Mouse (Mus musculus) CH12.LX (cell line): ENCODE measurements around the gene Fcna.

ENCODE experiments used
- CTCF ChIP-seq, 2 experiments: IDR thresholded peaks in 1 of 2; conservative IDR thresholded peaks in 1 of 2; 2 replicates each; pipeline ENCODE4 v1.5.1; 2011 to 2012; ENCODE audit warnings: low read depth in 2 of 2, low read length in 2 of 2, improper control_type of control experiment in 1 of 2, inconsistent platforms in 1 of 2, mild to moderate bottlenecking in 1 of 2, moderate library complexity in 1 of 2
- EP300 ChIP-seq: IDR thresholded peaks from 2 replicates; pipeline ENCODE4 v1.6.1; 2011; ENCODE audit warnings: low read length, improper control_type of control experiment
- MAFK ChIP-seq: IDR thresholded peaks from 2 replicates; pipeline ENCODE4 v1.6.1; 2011; ENCODE audit warnings: low read length, improper control_type of control experiment; ENCODE audit not compliant: insufficient replicate concordance
- POLR2A ChIP-seq: IDR thresholded peaks from 2 replicates; pipeline ENCODE4 v1.6.1; 2011; ENCODE audit warnings: low read depth, mild to moderate bottlenecking, improper control_type of control experiment, low read length
- TCF12 ChIP-seq: IDR thresholded peaks from 2 replicates; pipeline ENCODE4 v1.6.1; 2014; ENCODE audit warnings: low read depth, mild to moderate bottlenecking, inconsistent platforms, low read length, improper control_type of control experiment
- UBTF ChIP-seq: IDR thresholded peaks from 2 replicates; pipeline ENCODE4 v1.6.1; 2012; ENCODE audit warnings: low read depth, mild to moderate bottlenecking, inconsistent platforms, low read length, improper control_type of control experiment, moderate library complexity

GRCm38 (mm10) chr2:25657652-25658051 lies 29.8 kb upstream of the Fcna start, which contains the start of gene Lcn5:
- no peak for TF ChIP-seq CTCF (conservative IDR thresholded peaks at IDR 0.05 in 1 of 2, IDR thresholded peaks at IDR 0.05 in 1 of 2; ENCODE audit: low read depth in 2 of 2, low read length in 2 of 2)
- TF ChIP-seq MAFK: no peak
- no peak for TF ChIP-seq TCF12
- TF ChIP-seq POLR2A: no peak
- TF ChIP-seq EP300: no peak
- no peak for TF ChIP-seq UBTF
